Mouse (Mus musculus) gastrocnemius, adult 2 months (tissue): ENCODE results near the gene Rapgef1. TPM values are rescaled to one million over a fixed set of nuclear protein-coding genes. Genes with fewer than 3 reads are reported as not detected.

Experiments
- DNase-seq: peaks from one replicate; pipeline ENCODE4 v3.0.0; 2022
- H3K27ac ChIP-seq: fragments of 200-600 bp; 2 replicates; pipeline ENCODE4 v1.8.1; 2022; ENCODE audit warnings: mild to moderate bottlenecking
- H3K4me3 ChIP-seq: fragments of 200-600 bp; 2 replicates; pipeline ENCODE4 v1.8.1; 2022; ENCODE audit warnings: mild to moderate bottlenecking, moderate library complexity
- CTCF ChIP-seq: fragments of 200-600 bp; IDR thresholded peaks from 2 replicates; pipeline ENCODE4 v1.8.1; 2022; ENCODE audit warnings: antibody characterized with exemption, mild to moderate bottlenecking, moderate library complexity
- intact Hi-C: fragments of 180-260 bp; cut with DNase I; formaldehyde crosslinking; loops from one replicate; pipeline ENCODE4 v1.15.1; 2025
- long read RNA-seq, 2 experiments: library from polyadenylated mRNA; stranded (forward); transcript quantifications; one replicate each; pipeline ENCODE4 v2.0.0; 2021
- total RNA-seq, 2 experiments: library from RNA; stranded (reverse); gene quantifications; 2 replicates each; pipeline ENCODE4 v1.2.3; 2021

Rapgef1 gene
- total RNA-seq, result 100 to 1,000 TPM; 135 to 139 TPM
- long read RNA-seq, experiment 1, full-length matches to known transcripts, result 21 of 116 reads
- long read RNA-seq, experiment 1, partial matches to known transcripts, result 46 of 116 reads
- long read RNA-seq, experiment 1, other reads (novel, unspliced or antisense), result 49 of 116 reads
- long read RNA-seq, experiment 2, full-length matches to known transcripts, result 20 of 140 reads
- long read RNA-seq, experiment 2, partial matches to known transcripts, result 53 of 140 reads
- long read RNA-seq, experiment 2, other reads (novel, unspliced or antisense), result 67 of 140 reads

DNA sequence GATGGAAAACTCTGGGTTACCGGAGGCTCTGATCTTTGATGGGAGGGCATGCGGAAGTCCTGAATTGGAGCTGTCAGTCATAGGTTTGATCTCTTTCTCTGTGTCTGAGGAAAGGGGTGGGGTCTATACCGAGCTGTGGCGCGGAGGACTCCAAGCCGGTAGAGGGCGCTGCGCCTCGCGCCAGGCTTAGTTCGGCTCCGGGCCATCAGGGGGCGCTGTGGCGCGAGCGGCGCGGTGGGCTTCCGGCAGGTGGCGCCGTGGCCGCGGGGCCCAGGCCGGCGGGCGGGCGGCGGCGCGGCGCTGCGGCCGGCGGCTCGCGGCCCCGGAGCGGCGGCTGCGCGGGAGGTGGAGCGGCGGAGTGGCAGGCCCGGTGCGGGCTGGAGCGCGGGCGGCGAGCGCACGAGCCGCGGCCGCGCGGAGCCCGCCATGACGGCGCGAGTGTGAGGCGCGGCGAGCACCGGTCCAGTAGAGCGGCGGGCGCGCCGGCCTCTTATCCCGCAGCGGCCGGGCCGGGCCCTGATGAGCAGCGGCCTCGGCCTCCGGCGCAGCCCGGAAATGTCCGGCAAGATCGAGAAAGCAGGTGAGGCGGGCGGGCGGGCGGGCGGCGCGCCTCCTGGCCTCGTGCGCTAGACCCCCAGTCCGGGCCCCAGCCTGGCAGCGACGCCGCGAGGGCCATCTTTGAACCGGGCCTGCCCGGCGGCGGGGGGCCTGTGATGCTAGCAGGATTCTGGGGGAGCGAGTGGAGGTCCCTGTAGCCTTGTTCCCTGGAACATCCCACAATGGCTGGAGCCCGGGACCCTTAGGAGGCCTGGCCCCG is at the start of gene Rapgef1:
Rapgef1 (plus strand) TSS at position 237 of the 817 bp plus-strand sequence.
- peak; percentile 90 for DNase-seq
- Histone ChIP-seq H3K4me3 (peak within 1 kb of the TSS; percentile 78), H3K27ac (peak within 1 kb of the TSS; percentile 96)
- TF ChIP-seq CTCF, result peak; percentile 93
- intact Hi-C loops, result loop anchor here (1.0 to 2.0 kb wide), 4 partner anchors 17 to 112 kb away; no protein-coding TSS in a partner anchor

DNA sequence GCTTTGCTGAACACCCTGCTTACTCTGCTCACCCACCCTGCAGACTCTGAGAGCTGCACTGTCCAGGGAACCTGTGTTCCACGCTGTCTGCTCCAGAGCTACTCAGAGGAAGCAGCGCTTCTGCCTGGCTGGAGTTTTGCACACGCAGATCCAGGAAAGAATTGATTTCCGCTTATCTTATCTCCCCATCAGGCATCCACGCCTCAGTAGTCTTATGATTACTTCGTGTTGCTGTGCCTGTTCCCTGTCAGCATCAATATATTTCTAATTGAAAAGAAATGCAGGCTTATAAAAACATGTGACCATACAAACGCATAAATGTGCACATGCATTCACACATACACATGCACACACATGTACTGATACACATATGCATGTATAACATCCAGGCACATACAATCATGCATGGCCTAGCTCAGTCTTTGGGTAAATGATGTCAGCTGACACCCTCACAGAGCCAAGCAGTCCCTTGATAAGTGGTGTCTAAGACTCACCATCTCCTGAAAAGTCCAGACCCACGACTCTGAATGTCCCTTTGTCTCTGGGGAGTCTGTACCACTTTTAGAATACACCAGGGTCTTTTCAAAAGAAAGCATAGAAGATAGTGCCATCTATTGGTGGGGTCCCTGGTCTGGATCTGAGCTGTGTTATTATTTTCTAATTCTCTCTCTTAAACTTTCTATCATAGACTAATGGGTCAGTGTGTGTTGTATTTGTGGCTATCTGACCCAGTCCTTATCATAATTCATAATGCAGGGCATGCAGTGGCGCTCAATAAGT is 47.4 kb upstream of the Rapgef1 start:
- Histone ChIP-seq H3K27ac (no peak overlapping the region), H3K4me3 (no peak overlapping the region)
- intact Hi-C loops, result no loop called here
- TF ChIP-seq CTCF, result no peak
- DNase-seq, result no peak

DNA sequence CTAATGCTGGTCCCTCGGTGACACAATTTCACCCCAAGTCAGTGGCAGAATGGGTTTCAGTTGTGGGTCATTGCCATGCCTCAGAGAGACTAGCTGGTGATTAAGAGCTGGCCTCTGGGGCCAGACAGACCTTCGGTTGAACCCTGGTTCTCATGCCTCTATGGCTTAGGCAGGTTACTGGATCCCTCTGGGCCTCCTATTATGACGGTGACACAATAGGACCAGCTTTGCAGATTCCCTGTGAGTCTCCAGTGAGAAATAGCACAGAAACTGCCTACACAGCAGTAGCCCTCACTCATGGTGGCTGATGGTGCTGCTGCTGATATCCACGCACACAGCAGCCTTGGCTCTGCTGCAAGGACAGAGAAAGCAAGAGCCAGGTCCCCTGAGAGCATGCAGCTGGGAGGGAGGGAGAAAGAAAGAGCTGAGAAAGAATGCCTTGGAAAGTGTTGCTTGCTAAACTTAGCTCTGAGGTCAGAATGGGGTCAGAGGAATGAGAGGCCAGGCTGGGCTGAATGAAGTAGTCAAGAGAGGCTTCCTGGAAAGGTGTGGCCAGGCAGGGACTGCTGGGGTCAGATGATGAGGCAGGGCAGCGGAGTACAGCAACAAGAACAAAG is 46.6 kb upstream of the Rapgef1 start:
- TF ChIP-seq CTCF, result no peak
- intact Hi-C loops, result no loop called here
- peak; percentile 30 for DNase-seq
- H3K4me3 ChIP-seq, result no peak overlapping the region
- no peak overlapping the region for H3K27ac ChIP-seq

DNA sequence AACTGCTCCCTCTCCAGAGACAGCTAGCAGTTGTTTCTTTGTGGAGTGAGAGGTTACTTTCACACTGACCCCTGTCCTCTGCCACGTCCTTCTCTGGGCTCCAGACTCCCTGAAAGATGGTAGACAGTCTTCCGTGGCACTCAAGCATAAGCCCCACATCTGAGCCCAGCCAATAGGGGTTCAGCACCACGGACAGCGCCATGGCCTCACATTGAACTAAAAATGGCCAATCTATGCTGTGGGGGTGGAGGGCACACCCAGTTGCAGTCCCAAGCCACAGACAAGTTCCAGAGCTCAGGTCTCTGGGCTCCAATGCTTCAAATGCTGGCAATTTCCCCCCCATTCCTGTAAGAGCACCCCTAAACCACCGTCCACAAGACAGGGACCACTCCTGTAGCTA is 45.9 kb upstream of the Rapgef1 start:
- intact Hi-C loops, result no loop called here
- no peak overlapping the region for H3K27ac ChIP-seq
- DNase-seq, result peak; percentile 50
- no peak for TF ChIP-seq CTCF
- H3K4me3 ChIP-seq, result no peak overlapping the region

DNA sequence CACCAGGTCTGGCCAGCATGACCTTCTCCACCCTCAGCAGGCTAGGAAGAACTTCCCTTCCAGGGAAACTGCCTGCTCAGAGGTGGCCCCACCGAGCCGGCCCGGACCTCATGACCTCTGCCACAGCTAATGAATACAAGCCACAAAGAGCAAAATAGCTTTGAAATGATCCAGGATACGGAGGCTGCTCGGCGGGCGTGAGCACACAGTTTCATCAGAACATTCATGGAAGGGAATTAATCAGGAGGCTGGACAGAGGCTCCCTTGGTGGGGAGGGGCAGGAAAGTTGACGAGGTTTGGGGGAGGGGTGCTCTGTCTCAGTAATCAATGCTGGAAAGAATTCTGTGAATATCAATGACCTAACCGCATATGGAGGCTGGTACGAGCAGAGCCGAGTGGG is 45.3 kb upstream of the Rapgef1 start:
- intact Hi-C loops, result no loop called here
- H3K27ac ChIP-seq, result no peak overlapping the region
- no peak for TF ChIP-seq CTCF
- H3K4me3 ChIP-seq, result no peak overlapping the region
- DNase-seq, result no peak

DNA sequence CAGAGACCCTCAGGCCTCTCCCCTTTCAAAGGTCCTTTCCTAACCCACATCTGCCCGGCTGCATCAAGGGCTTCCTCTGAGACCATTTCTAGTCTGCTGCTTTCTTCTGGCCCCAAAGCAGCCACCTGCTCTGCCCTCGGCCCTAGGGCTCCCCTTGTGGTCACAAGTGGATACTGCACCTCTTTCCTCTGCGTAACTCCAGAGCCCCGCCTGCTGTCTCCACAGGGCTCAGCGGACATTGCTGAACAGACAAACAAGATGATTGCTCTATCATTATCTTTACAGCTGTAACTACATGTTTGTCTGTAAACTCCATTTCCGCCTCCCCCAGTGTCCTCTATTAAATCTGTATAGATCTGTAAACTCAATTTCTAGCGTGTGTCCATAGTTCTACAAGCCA is 37.1 kb upstream of the Rapgef1 start:
- intact Hi-C loops, result no loop called here
- H3K27ac ChIP-seq, result no peak overlapping the region
- DNase-seq, result peak; percentile 77
- no peak; the same call in 1 of the 2 replicates for TF ChIP-seq CTCF
- H3K4me3 ChIP-seq, result no peak overlapping the region

DNA sequence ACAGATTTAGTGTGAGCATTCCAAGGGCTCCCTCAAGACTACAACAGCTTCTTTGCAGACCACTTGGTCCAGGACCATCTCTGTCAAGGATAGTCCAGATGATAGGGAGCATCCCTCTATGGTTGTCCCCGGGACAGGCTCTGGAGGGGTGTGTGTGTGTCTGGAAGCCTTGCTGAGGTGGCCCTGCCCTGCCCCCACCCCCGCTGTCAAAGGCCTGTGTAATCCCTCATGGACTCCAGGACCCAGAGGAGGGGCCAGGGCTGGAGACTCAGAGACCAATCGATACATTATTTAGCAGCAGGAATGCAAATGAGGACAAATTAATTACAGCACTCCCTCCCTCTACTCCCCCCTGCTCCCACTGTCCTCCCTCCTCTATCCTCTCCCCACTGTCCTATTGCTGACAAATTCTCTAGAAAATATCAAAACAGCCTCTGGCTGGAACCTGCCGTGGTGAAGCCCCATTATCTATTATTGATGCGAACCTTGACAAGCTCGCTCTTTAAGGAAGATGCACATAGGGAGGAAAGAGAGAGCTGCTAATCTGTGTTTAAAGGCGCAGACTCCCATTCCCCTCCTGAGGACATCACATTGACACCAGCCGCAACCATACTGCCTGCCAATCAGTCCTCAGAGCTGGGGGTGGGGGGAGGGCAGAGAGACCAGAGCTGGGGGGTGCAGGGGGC is 33.4 kb upstream of the Rapgef1 start:
- no peak overlapping the region for H3K4me3 ChIP-seq
- no peak for DNase-seq
- no peak for TF ChIP-seq CTCF
- H3K27ac ChIP-seq, result no peak overlapping the region
- intact Hi-C loops, result no loop called here

DNA sequence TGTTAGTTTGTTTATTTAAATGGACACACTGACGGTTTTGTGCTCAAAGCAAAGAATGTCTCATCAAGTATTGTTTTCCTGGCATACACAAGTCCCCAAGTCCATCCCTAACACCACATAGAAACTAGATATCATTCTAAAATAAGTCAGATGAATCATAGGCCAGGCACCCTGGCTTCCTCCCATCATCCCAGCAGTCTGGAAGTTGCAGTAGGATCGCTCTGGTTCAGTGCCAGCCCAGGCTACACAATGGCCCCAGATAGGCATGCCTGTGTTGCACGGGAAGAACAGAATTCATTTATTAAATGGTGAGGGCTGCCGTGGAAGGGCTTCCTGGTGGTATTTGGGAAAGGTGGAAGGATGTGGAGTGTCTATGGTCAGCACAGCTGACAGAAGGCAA is 31.5 kb upstream of the Rapgef1 start:
- intact Hi-C loops, result no loop called here
- no peak overlapping the region for H3K4me3 ChIP-seq
- no peak overlapping the region for H3K27ac ChIP-seq
- peak; percentile 29 for DNase-seq
- TF ChIP-seq CTCF, result no peak

DNA sequence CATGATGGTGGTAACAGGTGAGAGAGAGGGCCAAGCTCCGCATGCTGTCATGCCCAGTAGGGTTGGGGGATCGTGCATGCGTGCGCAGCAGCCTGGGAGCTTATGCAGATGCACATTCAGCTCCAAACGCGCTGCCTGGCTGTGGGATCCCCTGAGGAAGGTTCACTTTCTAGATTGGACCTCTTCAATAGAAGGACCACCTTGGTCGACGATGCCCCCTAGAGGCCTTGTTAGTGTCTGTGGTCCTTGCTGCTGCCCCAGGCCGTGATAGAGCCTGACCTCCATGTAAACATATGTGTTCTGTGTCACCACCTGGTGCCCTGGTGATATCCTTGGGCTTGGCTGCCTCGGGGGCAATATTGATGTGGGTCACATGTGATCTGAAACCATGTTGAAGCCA is 30.3 kb upstream of the Rapgef1 start:
- DNase-seq, result no peak
- intact Hi-C loops, result no loop called here
- no peak overlapping the region for H3K4me3 ChIP-seq
- H3K27ac ChIP-seq, result no peak overlapping the region
- TF ChIP-seq CTCF, result no peak

DNA sequence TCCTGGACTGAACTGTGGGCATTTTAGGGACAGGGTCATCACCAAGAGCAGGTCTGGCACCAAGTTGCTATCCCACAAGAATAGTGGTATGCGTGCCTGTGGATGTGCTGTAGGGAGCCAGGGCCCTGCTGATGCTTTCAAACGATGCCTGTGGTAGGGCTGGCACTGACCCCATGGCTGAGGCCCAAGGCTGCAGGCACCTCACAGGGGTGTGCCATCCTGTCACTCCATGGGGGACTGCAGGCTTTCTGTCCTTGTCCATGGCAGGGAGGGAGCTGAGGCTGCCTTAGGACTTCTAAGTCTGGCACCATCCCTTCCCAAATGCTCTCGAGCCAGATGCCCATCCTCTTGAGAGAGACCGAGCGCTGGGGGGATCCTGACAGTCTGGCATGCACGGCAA is 27.9 kb upstream of the Rapgef1 start:
- H3K4me3 ChIP-seq, result no peak overlapping the region
- H3K27ac ChIP-seq, result no peak overlapping the region
- no peak for TF ChIP-seq CTCF
- intact Hi-C loops, result no loop called here
- DNase-seq, result no peak

DNA sequence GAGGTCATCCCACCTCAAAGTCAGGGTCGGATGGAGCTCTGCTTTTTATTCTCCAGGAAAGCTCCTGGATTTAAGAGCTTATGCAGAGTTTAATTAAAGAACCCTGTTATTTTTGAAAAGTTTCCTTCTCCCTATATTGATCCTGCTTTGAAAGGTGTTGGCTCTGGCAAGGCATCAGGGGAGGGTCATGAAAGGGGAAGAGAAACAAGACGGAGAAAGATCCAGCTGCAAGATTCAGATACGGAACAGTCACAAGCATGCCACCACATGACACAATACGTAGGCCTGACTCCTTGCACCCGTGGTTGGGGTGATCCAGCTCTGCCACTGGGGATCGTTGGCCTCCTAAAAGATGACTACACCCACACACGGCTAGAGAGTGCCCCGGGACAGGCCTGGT is 27.0 kb upstream of the Rapgef1 start:
- intact Hi-C loops, result no loop called here
- H3K4me3 ChIP-seq, result no peak overlapping the region
- no peak for DNase-seq
- TF ChIP-seq CTCF, result no peak
- H3K27ac ChIP-seq, result no peak overlapping the region

DNA sequence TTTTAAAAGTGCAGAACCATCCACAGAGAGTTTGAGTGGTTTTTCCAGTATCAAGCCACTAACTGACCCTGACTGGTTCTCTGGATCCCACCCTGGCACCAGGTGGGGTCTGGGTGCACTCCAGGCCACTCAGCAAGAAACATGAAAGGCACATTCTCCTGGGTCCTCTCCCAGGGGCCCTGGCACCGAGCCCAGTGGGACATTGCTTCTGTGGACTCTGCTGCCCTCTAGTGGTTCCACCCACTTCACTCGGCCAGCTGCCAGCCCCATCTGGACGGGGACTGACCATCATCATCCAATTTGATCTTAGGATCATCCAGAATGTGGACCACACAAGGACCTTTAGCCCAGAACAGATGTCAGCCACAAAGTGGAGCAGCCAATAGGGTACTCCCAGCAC is 15.6 kb upstream of the Rapgef1 start:
- Histone ChIP-seq H3K27ac (no peak overlapping the region), H3K4me3 (no peak overlapping the region)
- TF ChIP-seq CTCF, result peak; percentile 95
- DNase-seq, result peak; percentile 86
- intact Hi-C loops, result no loop called here
